Mouse (Mus musculus): ENCODE measurements around the gene Mob1b. TPM values are rescaled to one million over a fixed set of nuclear protein-coding genes. Genes with fewer than 3 reads are reported as not detected.
A peak's percentile ranks its signal among the peaks of the same experiment; 100 is the strongest.

Gene Mob1b
- 9.7 and 10.8 TPM in 2 replicates for polyA plus RNA-seq (2015; fragmentation: Nextera tagmentation; extraction: Ambion mirVana)

DNA sequence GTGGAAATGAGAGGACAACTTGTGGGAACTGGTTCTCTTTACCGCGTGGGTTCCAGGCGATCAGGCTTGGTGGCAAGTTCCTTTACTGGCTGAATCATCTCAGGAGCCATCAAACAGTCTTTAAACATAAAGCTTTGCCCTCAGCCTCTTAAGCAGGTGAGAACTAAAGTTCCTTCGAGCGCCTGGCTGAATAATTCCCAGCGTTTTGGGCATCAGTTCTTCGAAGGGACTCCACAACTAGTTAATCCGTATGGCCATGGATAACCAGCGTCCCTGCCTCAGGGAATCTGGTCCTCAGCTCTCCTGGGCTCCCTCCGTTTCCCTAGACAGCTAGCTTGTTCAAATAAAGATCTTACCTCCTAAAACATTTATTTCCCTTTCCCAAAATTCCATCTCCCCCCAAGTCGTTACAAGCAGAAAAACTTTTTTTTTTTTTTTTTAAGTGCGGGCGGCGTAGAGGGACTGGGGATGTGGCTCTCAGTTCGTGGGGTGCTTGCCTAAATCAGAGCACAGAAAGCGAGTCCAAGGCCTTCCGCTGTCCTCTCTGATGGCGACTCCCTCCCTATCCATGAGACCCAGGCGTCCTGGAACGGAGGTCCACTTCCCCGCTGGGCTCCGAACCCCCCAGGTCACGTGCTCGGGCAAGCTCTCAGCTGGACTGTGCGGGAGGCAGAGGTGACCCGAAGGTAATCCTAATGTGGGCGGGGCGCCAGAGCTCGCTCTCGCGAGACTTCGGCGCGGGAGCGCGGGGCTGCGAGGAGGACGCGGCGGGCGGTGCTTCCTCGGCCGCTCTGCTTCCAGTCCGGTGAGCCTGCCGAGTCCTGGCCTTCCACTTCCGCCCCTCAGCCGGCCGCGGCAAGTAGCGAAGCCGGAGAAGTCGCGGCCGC lies at the start of gene Mob1b:
Mob1b (plus strand) TSS at position 740 of the 887 bp plus-strand sequence.
- Histone ChIP-seq H3K36me3 (ENCODE audit: insufficient read depth, low read length) (no peaks in the 10 kb centered on the region), H3K4me2 (replicated peaks; ENCODE audit: low read depth, low read length) (peak within 1 kb of the TSS; percentile 75), H3K27me3 (replicated peaks; ENCODE audit: insufficient read depth, low read length) (no peaks in the 10 kb centered on the region), H3K27ac (ENCODE audit: low read length) (peak within 1 kb of the TSS; percentile 98), H3K9ac (replicated peaks; ENCODE audit: low read depth) (peak within 1 kb of the TSS; percentile 86), H3K4me3 (ENCODE audit: low read depth, low read length) (peak within 1 kb of the TSS; percentile 98), H3K4me1 (ENCODE audit: insufficient read depth, low read depth, low read length) (peaks cover 14% of the 10 kb centered on the region; the same call in 1 of the 2 replicates), H3K9me3 (ENCODE audit: low read length) (no peaks in the 10 kb centered on the region)
- TF ChIP-seq EP300 (IDR thresholded peaks at IDR 0.05) (0 out of 2 replicates have a peak, but pooled peaks have one; percentile 19), CTCF (IDR thresholded peaks at IDR 0.05) (no peak)
- WGBS = 1% methylated on average over 54 of the region's 54 CpGs
- ATAC-seq (peak; percentile 95), DNase-seq (ENCODE audit: low spot score) (peak; percentile 97)

DNA sequence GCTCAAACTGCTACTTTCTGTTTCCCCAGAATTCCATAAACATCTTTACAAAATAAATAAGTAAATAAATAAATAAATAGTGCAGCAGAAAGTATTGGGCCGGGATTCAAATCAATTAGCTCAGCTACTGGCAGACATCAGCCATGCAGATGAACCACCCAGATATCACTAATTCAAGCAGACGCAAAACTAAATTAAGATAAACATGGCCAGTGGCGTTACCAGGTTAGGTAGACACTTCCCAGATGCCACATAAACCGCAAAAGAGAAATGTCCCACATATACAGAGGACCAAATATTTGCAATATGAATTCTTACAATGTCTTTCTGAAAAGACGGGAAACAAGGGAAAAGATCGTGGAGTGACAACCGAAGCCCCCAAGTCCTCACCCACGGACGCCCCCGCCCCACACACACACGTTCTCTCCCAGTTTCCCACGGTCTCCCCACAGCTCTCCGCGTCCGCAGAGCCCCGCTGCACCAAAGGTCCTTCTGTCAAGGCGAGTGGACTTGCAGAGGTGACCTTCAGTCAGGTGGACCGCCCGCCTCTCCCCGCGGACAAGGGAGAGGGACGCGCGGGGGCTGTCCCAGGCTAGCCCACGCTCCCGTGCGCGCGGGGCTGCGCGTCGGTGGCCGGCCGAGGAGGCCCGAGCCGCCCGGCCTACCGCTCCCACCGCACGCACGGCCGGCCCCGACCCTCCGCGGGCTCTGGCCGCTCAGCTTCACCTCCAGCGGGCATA lies 45.8 kb upstream of the Mob1b start:
- Histone ChIP-seq H3K4me1 (ENCODE audit: insufficient read depth, low read depth, low read length) (peaks cover 3% of the 10 kb centered on the region; the same call in 1 of the 2 replicates), H3K9ac (replicated peaks; ENCODE audit: low read depth) (peak overlapping the region; percentile 91), H3K9me3 (ENCODE audit: low read length) (no peaks in the 10 kb centered on the region), H3K27ac (ENCODE audit: low read length) (peak overlapping the region; percentile 98), H3K4me2 (replicated peaks; ENCODE audit: low read depth, low read length) (peak overlapping the region; percentile 87), H3K36me3 (ENCODE audit: insufficient read depth, low read length) (peaks cover 5% of the 10 kb centered on the region; the same call in 1 of the 2 replicates), H3K4me3 (ENCODE audit: low read depth, low read length) (peak overlapping the region; percentile 94), H3K27me3 (replicated peaks; ENCODE audit: insufficient read depth, low read length) (no peaks in the 10 kb centered on the region)
- TF ChIP-seq EP300 (IDR thresholded peaks at IDR 0.05) (no peak), CTCF (IDR thresholded peaks at IDR 0.05) (no peak)
- ATAC-seq (peak; percentile 11), DNase-seq (ENCODE audit: low spot score) (peak; percentile 34)
- WGBS = 1% methylated on average over 35 of the region's 47 CpGs

DNA sequence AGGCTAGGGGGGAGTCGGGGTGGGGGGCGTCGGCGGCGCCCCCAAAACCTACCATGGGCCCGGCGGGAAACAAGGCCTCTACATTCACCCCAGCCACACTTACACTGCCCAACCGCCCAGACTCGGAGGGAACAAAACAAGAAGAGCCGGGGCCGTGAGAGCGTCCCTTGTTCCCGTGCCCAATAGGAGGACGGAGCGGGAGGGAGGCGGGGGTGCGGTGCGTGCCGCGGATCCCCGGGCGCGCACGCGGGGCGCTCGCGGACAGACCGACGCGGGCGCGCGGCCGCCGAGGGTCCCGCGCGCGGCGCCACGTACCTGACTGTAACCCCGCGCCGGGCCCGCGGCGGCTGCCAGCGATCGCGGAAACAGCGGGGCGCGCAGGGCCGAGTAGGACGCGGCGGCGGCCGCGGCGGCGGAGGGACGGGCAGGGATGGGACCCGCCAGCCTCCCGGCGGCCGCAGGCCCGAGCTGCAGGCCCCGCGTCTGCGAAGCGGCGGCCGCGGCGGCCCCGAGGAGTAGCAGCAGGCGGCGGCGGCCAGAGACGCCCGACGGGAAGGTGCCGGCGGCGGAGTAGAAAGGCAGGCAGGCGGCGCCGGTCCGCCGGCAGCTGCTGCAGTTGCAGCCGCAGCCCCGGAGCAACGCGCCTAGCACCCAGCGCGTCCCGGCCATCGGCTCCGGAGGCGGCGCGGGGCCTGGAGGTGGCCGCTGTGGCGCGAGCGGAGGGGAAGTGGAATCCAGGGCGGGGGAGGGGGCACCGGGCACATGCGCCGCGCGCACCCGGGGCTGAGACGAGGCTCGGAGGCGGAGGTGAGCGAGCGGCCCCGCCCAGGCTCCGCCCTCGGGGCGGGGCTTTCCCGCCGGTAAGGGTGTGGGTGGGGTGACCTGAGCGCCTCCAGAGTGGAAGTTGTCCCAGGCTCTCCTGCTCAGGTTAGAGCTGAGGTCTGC lies 44.9 kb upstream of the Mob1b start, which contains the start of gene Grsf1:
Grsf1 (minus strand) TSS at position 729 of the 945 bp plus-strand sequence.
- ATAC-seq = peak; percentile 91
- peaks cover 3% of the 10 kb centered on the region; the same call in 1 of the 2 replicates for H3K4me1 ChIP-seq (ENCODE audit: insufficient read depth, low read depth, low read length)
- H3K9ac ChIP-seq (replicated peaks; ENCODE audit: low read depth) = peak within 1 kb of the TSS; percentile 91
- peak; percentile 94 for DNase-seq (ENCODE audit: low spot score)
- H3K27ac ChIP-seq (ENCODE audit: low read length) = peak within 1 kb of the TSS; percentile 98
- under 1% methylated on average over 82 of the region's 127 CpGs for WGBS
- H3K4me3 ChIP-seq (ENCODE audit: low read depth, low read length) = peak within 1 kb of the TSS; percentile 94
- no peaks in the 10 kb centered on the region for H3K36me3 ChIP-seq (ENCODE audit: insufficient read depth, low read length)
- peak within 1 kb of the TSS; percentile 87 for H3K4me2 ChIP-seq (replicated peaks; ENCODE audit: low read depth, low read length)
- H3K27me3 ChIP-seq (replicated peaks; ENCODE audit: insufficient read depth, low read length) = no peaks in the 10 kb centered on the region
- TF ChIP-seq EP300 (IDR thresholded peaks at IDR 0.05) = no peak
- TF ChIP-seq CTCF (IDR thresholded peaks at IDR 0.05) = no peak
- no peaks in the 10 kb centered on the region for H3K9me3 ChIP-seq (ENCODE audit: low read length)

DNA sequence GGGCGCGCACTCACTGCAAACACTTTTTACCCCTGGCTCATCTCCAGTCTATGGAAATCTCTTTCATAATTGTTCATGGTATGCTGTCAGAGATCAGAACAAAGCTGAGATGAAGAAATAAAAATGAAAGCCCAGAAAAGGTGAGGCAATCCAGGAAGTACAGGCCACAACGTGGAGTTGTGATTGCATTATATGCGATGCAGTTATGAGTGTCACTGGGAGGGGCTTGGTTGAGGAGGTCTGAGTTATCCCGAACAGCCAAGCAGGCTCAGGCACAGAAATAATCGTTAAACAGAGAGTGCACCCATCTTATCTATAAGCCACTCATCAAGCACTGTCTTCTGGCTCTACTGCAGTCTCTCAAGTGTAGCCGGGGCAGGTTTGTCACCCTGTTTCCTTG lies 41.7 kb upstream of the Mob1b start:
- Histone ChIP-seq H3K36me3 (ENCODE audit: insufficient read depth, low read length) (no peaks in the 10 kb centered on the region), H3K4me2 (replicated peaks; ENCODE audit: low read depth, low read length) (peak overlapping the region; percentile 22; the same call in 1 of the 2 replicates), H3K9me3 (ENCODE audit: low read length) (no peaks in the 10 kb centered on the region), H3K27me3 (replicated peaks; ENCODE audit: insufficient read depth, low read length) (no peaks in the 10 kb centered on the region), H3K4me1 (ENCODE audit: insufficient read depth, low read depth, low read length) (peaks cover 2% of the 10 kb centered on the region; the same call in 1 of the 2 replicates), H3K4me3 (ENCODE audit: low read depth, low read length) (no peak overlapping the region), H3K9ac (replicated peaks; ENCODE audit: low read depth) (no peak overlapping the region), H3K27ac (ENCODE audit: low read length) (no peak overlapping the region; the same call in 1 of the 2 replicates)
- TF ChIP-seq CTCF (IDR thresholded peaks at IDR 0.05) (no peak), EP300 (IDR thresholded peaks at IDR 0.05) (no peak)
- peak; percentile 8; the same call in 1 of the 2 replicates for ATAC-seq
- WGBS = 24% methylated on average over 7 of the region's 7 CpGs
- peak; percentile 85 for DNase-seq (ENCODE audit: low spot score)

DNA sequence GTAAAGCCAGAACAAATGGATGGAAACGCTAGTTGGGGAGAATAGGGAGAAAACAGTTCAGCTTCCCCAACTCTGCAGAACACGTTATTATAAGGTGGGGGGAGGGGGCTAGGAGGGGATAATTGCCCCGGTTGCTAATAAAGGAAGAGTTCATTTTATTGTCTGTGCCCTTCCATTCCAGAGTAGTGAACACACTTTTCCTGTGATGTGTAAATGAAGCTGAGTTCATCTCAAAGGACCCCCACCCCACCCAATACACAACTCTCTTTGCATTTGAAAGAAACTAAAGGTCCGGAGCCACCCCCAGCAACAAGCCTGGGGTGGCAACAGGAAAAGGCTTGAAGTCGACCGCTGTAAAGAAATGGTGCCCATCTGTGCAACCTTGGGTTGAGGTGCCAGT lies 41.3 kb upstream of the Mob1b start:
- 43% methylated on average over 6 of the region's 6 CpGs for WGBS
- H3K27me3 ChIP-seq (replicated peaks; ENCODE audit: insufficient read depth, low read length) = no peaks in the 10 kb centered on the region
- H3K4me3 ChIP-seq (ENCODE audit: low read depth, low read length) = no peak overlapping the region
- H3K9ac ChIP-seq (replicated peaks; ENCODE audit: low read depth) = no peak overlapping the region
- H3K27ac ChIP-seq (ENCODE audit: low read length) = no peak overlapping the region
- TF ChIP-seq CTCF (IDR thresholded peaks at IDR 0.05) (no peak), EP300 (IDR thresholded peaks at IDR 0.05) (no peak)
- no peak for DNase-seq (ENCODE audit: low spot score)
- no peaks in the 10 kb centered on the region for H3K4me1 ChIP-seq (ENCODE audit: insufficient read depth, low read depth, low read length)
- no peak for ATAC-seq
- H3K9me3 ChIP-seq (ENCODE audit: low read length) = no peaks in the 10 kb centered on the region
- H3K4me2 ChIP-seq (replicated peaks; ENCODE audit: low read depth, low read length) = peak overlapping the region; percentile 22; the same call in 1 of the 2 replicates
- no peaks in the 10 kb centered on the region for H3K36me3 ChIP-seq (ENCODE audit: insufficient read depth, low read length)

All from lung, postnatal 0 days (tissue).